Mouse (Mus musculus) embryonic fibroblast, embryonic 13.5 days (primary cell): ENCODE measurements around the gene 6430571L13Rik.

Experiments
- CTCF ChIP-seq: IDR thresholded peaks from 2 replicates; pipeline ENCODE4 v1.5.1; 2011; ENCODE audit warnings: mild to moderate bottlenecking, control low read depth, low read length, moderate library complexity, borderline replicate concordance; ENCODE audit not compliant: insufficient read depth
- POLR2A ChIP-seq: IDR thresholded peaks from 2 replicates; pipeline ENCODE4 v1.6.1; 2011; ENCODE audit warnings: low read depth, mild to moderate bottlenecking, control low read depth, low read length, moderate library complexity

GRCm38 (mm10) chr9:107296501-107296965 is 43.9 kb upstream of the 6430571L13Rik start:
- TF ChIP-seq POLR2A (peak; percentile 76; the same call in 1 of the 2 replicates), CTCF (no peak)
